Mouse (Mus musculus): ENCODE measurements at regions not wholly inside any gene's neighbourhood (a gene's known extent, or its start where the extent isn't known, plus 50 kb on each side); places are given as distances from the start of the nearest gene placed in this dataset.

GRCm38 (mm10) chr2:11416122-11416521 is 137.8 kb downstream of the Pfkfb3 start:
- ATAC-seq (replicated peaks; ENCODE audit: insufficient number of reproducible peaks, low FRiP score, low TSS enrichment, poor library complexity, severe bottlenecking), result no peak

- no peak for ATAC-seq (replicated peaks; ENCODE audit: insufficient number of reproducible peaks, low FRiP score, low TSS enrichment, poor library complexity, severe bottlenecking)
Measured at GRCm38 (mm10) chr2:11412521-11412920, 141.4 kb downstream of the Pfkfb3 start.

DNA sequence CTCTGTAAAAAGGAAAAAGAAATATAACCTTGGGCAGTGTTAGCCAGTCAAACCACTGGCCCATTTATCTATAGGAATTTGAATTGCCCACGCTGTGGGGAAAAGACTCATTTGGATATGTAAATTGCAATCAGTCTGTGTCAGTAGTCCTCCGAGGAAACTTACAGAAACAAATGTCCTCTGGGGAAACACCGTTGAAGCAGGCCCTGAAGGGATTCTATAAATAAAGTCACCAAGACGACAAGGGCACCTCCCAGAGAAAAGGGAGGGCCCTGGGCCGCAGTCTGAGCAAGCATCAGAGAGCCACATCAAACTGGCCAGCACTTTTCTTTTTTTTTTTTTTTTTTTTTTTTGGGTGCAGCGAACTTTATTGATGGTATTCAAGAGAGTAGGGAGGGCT is 145.4 kb downstream of the Pfkfb3 start:
- ATAC-seq (replicated peaks; ENCODE audit: insufficient number of reproducible peaks, low FRiP score, low TSS enrichment, poor library complexity, severe bottlenecking), result no peak

DNA sequence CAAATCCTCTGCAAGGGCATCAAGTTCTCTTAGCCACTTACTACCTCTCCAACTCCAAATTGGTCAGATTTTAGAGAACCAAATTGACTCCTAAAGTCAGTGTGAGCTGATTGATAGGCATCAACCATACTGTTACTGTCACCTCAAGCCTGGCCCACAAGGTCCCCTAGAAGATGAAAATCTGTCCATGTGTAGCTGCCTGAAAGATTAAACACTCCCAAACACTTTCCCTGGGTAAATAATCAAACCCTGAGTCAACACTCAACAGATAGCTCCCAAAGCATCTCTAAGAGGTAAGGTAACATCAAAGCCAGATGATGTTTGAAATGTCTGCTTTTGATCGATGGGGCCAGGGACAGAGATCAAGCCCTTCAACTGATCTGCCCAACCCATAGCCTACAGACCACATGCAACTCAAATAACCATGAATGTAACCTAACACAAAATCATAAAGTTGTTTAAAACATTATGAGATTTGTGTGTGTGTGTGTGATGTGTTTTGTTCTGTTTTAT is 147.7 kb downstream of the Pfkfb3 start:
- ATAC-seq (replicated peaks; ENCODE audit: insufficient number of reproducible peaks, low FRiP score, low TSS enrichment, poor library complexity, severe bottlenecking), result no peak

DNA sequence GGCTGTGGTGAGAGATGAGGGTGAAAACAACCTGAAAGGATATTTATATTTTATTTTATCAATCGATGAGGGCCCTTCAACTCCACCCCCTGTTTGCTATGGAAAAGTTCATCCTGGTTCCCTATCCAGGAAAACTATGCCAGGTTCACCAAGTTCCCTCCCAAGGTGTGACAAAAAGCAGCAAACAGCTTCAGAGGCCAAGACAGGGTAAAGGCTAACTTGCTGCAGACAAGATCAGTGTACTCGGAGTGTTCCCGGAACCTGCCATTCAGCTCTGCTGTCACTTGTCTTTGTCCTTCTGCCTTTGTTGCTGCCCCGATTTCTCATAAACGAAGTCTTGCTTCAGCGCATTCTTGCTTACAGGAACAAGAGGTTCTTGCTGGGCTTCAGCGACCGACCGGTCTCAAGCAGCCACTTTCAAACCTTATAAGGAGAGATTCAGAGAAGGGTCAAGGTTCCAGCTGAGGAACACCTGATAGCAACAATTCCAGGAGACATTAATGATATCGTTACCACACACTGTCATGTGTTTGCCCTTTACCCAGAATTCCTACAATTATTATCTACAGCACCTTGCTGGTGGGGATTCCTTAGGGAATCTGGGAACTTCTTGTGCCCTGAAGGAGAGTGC is 151.5 kb downstream of the Pfkfb3 start:
- no peak for ATAC-seq (replicated peaks; ENCODE audit: insufficient number of reproducible peaks, low FRiP score, low TSS enrichment, poor library complexity, severe bottlenecking)

DNA sequence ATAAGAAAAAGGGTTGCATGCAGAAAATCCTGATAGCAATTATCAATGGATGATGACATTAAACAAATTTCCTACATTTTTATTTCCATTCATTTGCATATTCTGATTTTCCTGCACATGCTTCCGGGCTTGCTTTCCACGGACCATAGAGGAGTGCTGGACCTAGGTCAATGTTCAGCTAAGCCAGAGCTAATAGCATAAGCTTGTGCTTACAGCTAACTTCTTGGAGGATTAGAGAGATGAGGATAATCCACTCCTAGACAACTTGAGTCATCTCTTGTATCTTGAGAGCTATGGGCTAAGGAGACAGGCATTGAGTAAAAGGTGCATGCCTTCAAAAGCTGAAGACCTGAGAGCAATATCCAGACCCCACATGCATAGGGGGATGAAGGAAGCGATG is 154.5 kb downstream of the Pfkfb3 start:
- ATAC-seq (replicated peaks; ENCODE audit: insufficient number of reproducible peaks, low FRiP score, low TSS enrichment, poor library complexity, severe bottlenecking), result no peak

GRCm38 (mm10) chr2:11398949-11399348 is 154.9 kb downstream of the Pfkfb3 start:
- no peak for ATAC-seq (replicated peaks; ENCODE audit: insufficient number of reproducible peaks, low FRiP score, low TSS enrichment, poor library complexity, severe bottlenecking)

GRCm38 (mm10) chr2:11398391-11398790 is 155.5 kb downstream of the Pfkfb3 start:
- no peak for ATAC-seq (replicated peaks; ENCODE audit: insufficient number of reproducible peaks, low FRiP score, low TSS enrichment, poor library complexity, severe bottlenecking)

DNA sequence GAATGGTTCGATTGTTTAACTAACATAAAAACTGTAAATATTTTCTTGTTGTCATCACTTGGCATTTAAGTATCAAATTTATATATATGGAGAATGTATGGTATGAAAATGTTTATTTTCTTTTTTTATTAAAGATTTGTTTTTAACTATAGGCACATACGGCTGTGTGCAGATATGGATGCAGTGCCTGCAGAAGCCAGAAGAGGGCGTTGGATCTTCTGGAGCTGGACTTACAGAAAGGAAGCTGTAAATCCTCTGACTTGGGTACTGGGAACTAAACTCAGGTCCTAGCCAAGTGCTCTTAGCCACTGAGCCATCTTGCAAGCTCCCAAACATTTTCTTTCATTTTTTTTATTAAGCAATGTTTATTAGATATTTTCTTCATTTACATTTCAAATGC is 157.0 kb downstream of the Pfkfb3 start:
- no peak for ATAC-seq (replicated peaks; ENCODE audit: insufficient number of reproducible peaks, low FRiP score, low TSS enrichment, poor library complexity, severe bottlenecking)

GRCm38 (mm10) chr2:11394675-11395349 is 159.1 kb downstream of the Pfkfb3 start:
- 0 out of 2 replicates have a peak, but pooled peaks have one; percentile 51 for ATAC-seq (replicated peaks; ENCODE audit: insufficient number of reproducible peaks, low FRiP score, low TSS enrichment, poor library complexity, severe bottlenecking)

GRCm38 (mm10) chr2:11391725-11392124 is 162.2 kb downstream of the Pfkfb3 start:
- no peak for ATAC-seq (replicated peaks; ENCODE audit: insufficient number of reproducible peaks, low FRiP score, low TSS enrichment, poor library complexity, severe bottlenecking)

- ATAC-seq (replicated peaks; ENCODE audit: insufficient number of reproducible peaks, low FRiP score, low TSS enrichment, poor library complexity, severe bottlenecking), result 0 out of 2 replicates have a peak, but pooled peaks have one; percentile 36
Measured at GRCm38 (mm10) chr2:11390667-11391334, 163.1 kb downstream of the Pfkfb3 start.

DNA sequence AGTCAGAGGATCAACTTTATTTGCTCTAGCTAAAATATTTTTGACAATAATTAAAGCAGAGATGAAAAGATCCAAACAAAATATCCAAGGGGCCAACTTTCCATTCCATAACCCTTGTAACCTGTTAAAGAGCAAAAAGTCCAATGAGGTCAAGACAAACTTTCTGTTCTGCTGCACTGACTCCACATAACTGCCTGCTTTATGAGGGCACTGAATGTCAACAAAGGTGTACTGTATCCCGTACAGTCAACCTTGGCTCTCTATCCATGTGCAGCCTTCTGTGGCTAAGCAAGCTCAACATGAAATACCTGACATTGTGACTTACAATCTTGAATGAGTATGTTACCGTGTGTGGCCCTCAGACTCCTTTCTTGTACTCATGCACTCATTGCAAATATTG is 166.3 kb downstream of the Pfkfb3 start:
- ATAC-seq (replicated peaks; ENCODE audit: insufficient number of reproducible peaks, low FRiP score, low TSS enrichment, poor library complexity, severe bottlenecking), result no peak

GRCm38 (mm10) chr2:11383815-11384214 is 170.1 kb downstream of the Pfkfb3 start:
- 0 out of 2 replicates have a peak, but pooled peaks have one; percentile 65 for ATAC-seq (replicated peaks; ENCODE audit: insufficient number of reproducible peaks, low FRiP score, low TSS enrichment, poor library complexity, severe bottlenecking)

DNA sequence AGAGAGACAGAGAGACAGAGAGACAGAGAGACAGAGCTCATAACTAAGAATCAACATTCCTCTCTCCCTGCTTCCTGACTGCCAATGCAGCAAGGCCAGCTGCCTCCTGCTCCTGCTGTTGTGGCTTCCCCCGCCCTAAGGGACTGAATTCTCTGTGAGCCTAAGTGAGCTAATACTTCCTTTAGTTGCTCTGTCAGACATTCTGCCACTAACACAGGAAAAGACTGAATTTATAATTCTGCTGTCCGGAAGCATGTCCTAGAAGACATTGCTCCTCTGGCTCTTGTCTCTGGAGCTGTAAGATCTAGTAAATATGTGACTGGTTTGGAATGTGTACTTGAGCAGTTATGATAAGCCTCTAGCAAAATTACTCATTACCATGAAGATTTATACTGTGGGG is 176.7 kb downstream of the Pfkfb3 start:
- no peak for ATAC-seq (replicated peaks; ENCODE audit: insufficient number of reproducible peaks, low FRiP score, low TSS enrichment, poor library complexity, severe bottlenecking)

DNA sequence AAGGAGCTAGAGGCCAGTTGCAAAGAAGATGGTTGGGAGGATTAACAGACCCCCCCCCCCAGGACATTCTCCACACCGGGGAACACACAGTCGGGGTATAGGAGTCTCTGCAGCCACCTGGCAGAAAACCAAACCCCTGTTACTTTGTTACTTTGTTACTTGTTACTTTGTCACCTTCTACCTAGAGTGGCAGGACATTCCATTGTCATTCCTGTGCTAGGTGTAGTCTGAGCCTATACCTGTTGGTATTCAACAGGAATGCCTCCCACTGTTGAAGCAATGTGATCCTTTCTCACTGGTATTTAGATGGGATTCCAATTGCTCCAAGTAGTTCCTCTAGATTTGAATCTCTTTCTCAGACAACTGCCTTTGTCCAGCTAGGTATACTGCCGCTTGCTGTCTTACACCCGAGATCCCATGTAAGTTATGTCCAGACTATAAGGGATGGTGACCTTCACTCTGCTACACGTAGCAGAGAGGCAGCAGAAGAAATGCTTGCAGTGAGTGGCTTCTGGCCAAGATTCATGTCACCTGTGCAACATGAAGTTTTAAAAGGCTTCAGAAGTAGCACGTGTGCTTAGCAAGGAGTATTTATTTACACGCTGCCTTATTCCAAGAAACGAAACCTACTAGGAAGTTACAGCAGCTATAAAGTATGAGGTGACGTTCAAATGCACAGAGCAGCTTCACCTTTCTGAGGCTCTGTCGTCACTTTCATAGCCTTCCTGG is 178.0 kb downstream of the Pfkfb3 start:
- no peak for ATAC-seq (replicated peaks; ENCODE audit: insufficient number of reproducible peaks, low FRiP score, low TSS enrichment, poor library complexity, severe bottlenecking)

- ATAC-seq (replicated peaks; ENCODE audit: insufficient number of reproducible peaks, low FRiP score, low TSS enrichment, poor library complexity, severe bottlenecking), result peak; percentile 98
Measured at GRCm38 (mm10) chr2:11375092-11375491, 178.8 kb downstream of the Pfkfb3 start.

DNA sequence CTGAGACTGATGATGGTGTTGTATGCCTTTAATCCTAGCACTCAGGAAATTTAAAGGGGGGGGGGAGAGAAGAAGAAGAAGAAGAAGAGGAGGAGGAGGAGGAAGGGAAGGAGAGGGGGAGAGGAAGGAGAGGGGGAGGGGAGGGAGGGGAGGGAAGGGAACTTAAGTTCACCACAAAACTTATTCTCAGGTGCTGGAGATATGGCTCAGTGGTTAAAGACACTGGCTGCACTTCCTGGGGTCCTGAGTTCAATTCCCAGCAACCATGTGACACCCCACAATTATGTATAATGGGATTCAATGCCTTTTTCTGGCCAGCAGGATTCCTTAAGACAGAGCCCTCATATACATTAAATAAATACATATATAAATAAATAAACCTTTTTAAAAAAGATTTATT is 183.6 kb downstream of the Pfkfb3 start:
- no peak for ATAC-seq (replicated peaks; ENCODE audit: insufficient number of reproducible peaks, low FRiP score, low TSS enrichment, poor library complexity, severe bottlenecking)

- ATAC-seq (replicated peaks; ENCODE audit: insufficient number of reproducible peaks, low FRiP score, low TSS enrichment, poor library complexity, severe bottlenecking), result no peak
Measured at GRCm38 (mm10) chr2:11367319-11367718, 186.6 kb downstream of the Pfkfb3 start.

Data from monocyte, adult 5-6 weeks (primary cell).